Mouse (Mus musculus): ENCODE measurements around the gene Ttll10.

- TF ChIP-seq CTCF (IDR thresholded peaks at IDR 0.05; ENCODE audit: extremely low read depth, insufficient read depth, insufficient read length, insufficient replicate concordance) = no peak
- no peak for TF ChIP-seq POLR2A (IDR thresholded peaks at IDR 0.05; ENCODE audit: low read depth, low read length)
These were observed 26.0 kb upstream of the Ttll10 start for GRCm38 (mm10) chr4:156085256-156085655.
